Mouse (Mus musculus) right cerebral cortex, adult 18-20 months (tissue): ENCODE data around the gene Syce1.
"Not testable (repeated sequence)": the region's sequence is repeated elsewhere in the genome, so short reads cannot be mapped to it uniquely, and the experiment has no call there.

Experiments
- DNase-seq: peaks from one replicate; pipeline ENCODE4 v3.0.0; 2022; ENCODE audit warnings: mixed read lengths

Gene Syce1

GRCm38 (mm10) chr7:140765391-140765790 is 22.3 kb downstream of the Syce1 start:
- DNase-seq = not testable (repeated sequence)

DNA sequence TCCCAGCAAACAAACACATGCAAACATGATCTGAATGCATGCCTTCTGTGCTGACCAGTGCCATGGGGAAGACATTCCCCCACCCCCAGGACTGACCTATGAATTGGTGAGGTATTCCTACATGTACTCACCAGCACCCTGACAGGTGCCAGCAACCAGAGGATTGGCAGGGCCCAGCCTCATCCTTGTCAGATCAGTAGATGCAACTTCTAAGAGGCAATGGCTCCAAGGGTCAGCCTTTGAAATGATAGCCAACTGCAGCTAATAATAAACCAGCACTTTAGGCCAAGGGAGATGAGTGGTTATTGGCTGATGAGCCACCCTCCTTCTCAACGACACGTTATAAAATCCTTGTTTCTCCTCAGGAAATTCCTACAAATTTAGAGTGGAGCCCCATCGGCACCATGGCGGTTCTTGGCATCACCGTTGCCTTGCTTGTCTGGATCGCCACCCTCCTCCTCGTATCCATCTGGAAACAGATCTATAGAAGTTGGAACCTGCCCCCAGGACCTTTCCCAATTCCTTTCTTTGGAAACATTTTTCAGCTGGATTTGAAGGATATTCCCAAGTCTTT is 24.1 kb downstream of the Syce1 start, which contains the start of gene Cyp2e1:
Gene Cyp2e1, plus strand, starts transcription at position 293 of the 574 bp plus-strand sequence.
- no peak for DNase-seq

DNA sequence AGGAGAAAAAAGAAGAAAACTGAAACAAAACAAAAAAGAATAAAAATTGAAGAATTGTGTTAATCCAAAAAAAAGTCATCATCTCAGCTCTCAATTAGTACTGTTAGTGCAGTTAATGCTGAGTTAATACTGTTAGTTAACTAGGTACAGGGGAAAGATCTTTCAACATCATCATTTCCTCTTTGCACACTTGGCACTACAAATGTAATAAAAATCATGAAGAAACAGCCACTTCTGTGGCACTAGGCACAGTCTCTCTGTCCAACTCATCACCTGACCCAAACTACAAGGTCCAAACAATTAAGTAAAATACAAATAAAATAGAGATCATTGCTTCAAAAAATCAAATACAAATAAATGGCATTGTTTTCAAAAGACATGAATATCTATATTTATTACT is 27.0 kb downstream of the Syce1 start:
- DNase-seq = no peak

DNA sequence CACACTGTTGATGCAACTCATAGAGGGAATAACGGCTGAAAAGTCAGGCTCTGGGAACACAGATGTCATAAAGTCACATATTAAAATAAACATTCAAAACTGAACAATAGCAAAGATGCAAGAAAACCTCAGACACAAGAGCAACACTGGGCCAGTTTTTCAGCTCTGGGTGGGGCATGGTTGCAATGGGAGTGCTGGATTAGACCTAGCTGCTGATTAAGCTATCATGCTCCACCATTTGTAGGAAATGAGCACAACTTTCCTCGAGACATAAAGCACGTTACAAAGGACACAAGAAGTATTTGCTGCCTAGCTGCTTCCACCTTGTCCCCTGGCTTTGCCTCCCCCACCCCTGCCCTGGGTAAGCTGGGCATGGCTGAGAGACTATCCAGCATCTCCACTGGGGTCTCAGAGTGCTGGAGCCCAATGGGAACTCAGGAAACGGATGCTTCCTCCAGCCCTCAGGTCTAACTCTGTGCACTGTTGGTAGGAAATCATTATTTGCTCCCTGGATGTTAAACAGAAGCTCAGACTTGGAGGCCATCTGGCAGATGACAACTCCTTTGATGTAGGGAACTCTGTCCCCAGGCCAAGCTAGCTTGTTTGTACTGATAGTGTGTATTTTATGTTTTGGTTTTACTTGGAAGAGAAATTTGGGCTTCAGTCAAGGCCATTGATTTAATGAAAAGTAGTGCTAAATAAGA is 31.3 kb downstream of the Syce1 start:
- no peak for DNase-seq

DNA sequence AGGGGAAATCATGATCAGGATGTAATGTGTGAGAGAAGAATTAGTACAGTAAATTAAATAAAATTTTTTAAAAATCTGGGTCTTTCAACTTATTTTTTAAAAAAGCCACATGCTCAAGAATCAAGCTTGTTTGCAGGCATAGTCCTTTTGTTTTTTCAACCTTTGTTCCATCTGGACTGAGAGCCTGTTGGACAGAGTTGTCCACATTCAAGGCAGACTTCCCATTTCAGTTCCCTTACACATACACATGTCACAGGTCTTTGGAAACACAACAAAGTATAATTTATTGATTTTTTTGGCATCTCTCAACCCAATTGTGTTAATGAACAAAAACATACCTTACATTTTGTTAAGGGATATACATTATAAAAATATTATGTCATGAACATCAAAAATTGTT is 33.1 kb downstream of the Syce1 start:
- no peak for DNase-seq

DNA sequence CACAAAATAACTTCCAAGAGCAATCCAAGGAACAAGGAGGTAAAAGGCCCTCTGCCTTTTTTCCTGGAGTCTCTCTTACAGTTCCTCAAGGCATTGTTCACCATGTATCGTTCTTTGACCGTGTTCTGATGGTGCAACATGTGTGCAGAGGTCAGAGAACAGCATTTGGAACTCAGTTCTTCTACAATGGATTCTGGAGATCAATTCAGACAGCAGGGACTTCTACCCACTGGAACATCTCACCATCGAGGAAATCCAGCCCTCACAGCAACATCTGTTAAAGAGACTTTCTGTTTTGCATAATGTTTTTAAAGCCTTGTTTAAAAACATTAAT is 38.9 kb downstream of the Syce1 start:
- no peak for DNase-seq

- no peak for DNase-seq
Observed at GRCm38 (mm10) chr7:140748116-140748826, 39.4 kb downstream of the Syce1 start.

GRCm38 (mm10) chr7:140747402-140747801 is 40.2 kb downstream of the Syce1 start:
- DNase-seq = no peak

DNA sequence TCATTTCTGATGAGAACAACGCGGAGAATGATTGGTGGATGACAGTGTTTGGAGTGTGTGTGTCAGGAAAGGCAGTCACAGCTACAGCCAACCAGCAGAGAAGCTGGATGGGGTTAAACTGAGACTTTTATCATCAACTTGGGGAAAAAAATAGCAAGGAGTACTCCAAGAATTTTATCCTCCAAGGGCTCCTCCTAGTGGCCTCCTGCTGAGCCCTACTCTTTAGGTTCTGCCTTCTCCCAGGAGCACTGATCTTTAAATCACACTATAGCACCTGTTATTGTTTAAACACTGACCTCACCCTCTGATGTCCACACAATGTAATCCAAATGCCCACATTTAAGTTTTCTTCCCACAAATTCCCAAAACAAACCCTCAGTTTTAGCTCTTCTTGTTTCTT is 54.5 kb downstream of the Syce1 start:
- peak; percentile 19 for DNase-seq
